Mouse (Mus musculus) heart, postnatal 0 days (tissue): ENCODE results near the gene Tnfaip3.

Experiments used
- CTCF ChIP-seq: IDR thresholded peaks from 2 replicates; pipeline ENCODE4 v1.5.1; 2016; ENCODE audit warnings: antibody characterized with exemption, control low read depth, low read depth
- EP300 ChIP-seq: IDR thresholded peaks from 2 replicates; pipeline ENCODE4 v1.6.1; 2016; ENCODE audit warnings: antibody characterized with exemption, low read depth

GRCm38 (mm10) chr10:19024353-19024752 lies 8.9 kb upstream of the Tnfaip3 start:
- TF ChIP-seq CTCF, result no peak
- no peak for TF ChIP-seq EP300
